Mouse (Mus musculus) midbrain, embryonic 12.5 days (tissue): ENCODE results near the gene Olfr60. TPM values are rescaled to one million over a fixed set of nuclear protein-coding genes. Genes with fewer than 3 reads are reported as not detected.

Experiments
- ATAC-seq: fragments of 200-750 bp; cut with Nextera tagmentation; 2 replicates; pipeline ENCODE4 v1.8.0; 2017; ENCODE audit warnings: low read depth, moderate TSS enrichment, moderate library complexity; ENCODE audit not compliant: low FRiP score
- H3K27ac ChIP-seq: fragments of 300-500 bp; sonication (generic); replicated peaks from 2 replicates; pipeline ENCODE4 v1.5.1; 2016; ENCODE audit warnings: mild to moderate bottlenecking
- H3K27me3 ChIP-seq: fragments of 300-500 bp; sonication (generic); 2 replicates; pipeline ENCODE4 v1.6.1; 2016; ENCODE audit warnings: mild to moderate bottlenecking
- H3K36me3 ChIP-seq: fragments of 300-500 bp; sonication (generic); 2 replicates; pipeline ENCODE4 v1.6.1; 2016
- H3K4me1 ChIP-seq: fragments of 300-500 bp; sonication (generic); 2 replicates; pipeline ENCODE4 v1.6.1; 2016
- H3K4me2 ChIP-seq: fragments of 300-500 bp; sonication (generic); replicated peaks from 2 replicates; pipeline ENCODE4 v1.6.1; 2016; ENCODE audit warnings: mild to moderate bottlenecking, moderate library complexity
- H3K4me3 ChIP-seq: fragments of 300-500 bp; sonication (generic); 2 replicates; pipeline ENCODE4 v1.5.1; 2016; ENCODE audit warnings: mild to moderate bottlenecking
- H3K9ac ChIP-seq: fragments of 300-500 bp; sonication (generic); replicated peaks from 2 replicates; pipeline ENCODE4 v1.6.1; 2016; ENCODE audit warnings: mild to moderate bottlenecking, moderate library complexity
- H3K9me3 ChIP-seq: fragments of 300-500 bp; sonication (generic); 2 replicates; pipeline ENCODE4 v1.6.1; 2016; ENCODE audit warnings: mild to moderate bottlenecking
- WGBS: fragments of 180-500 bp; shearing (Covaris S2); methylation state at CpG from one replicate; pipeline ENCODE4 v1.1.7; 2016; 5-methylcytosine and 5-hydroxymethylcytosine counted together
- polyA plus RNA-seq: library from polyadenylated mRNA; unstranded; fragments of >200 nt; fragmentation: Nextera tagmentation; extraction: Ambion mirVana; gene quantifications from 2 replicates; pipeline ENCODE4 v1.2.1, GENCODE M21; 2016

Gene Olfr60
- polyA plus RNA-seq, result not detected in 2 replicates

GRCm38 (mm10) chr7:140361571-140361970 is at the start of gene Olfr60:
Olfr60 (minus strand) TSS chr7:140361671.
- Histone ChIP-seq H3K4me2 (no peak within 1 kb of the TSS), H3K4me1 (no peaks in the 10 kb centered on the region), H3K4me3 (no peak within 1 kb of the TSS), H3K9ac (no peak within 1 kb of the TSS), H3K36me3 (no peaks in the 10 kb centered on the region), H3K27me3 (no peaks in the 10 kb centered on the region), H3K27ac (no peak within 1 kb of the TSS), H3K9me3 (0 out of 2 replicates have a peak, but pooled peaks cover 4% of the 10 kb centered on the region)
- ATAC-seq, result no peak
- 70% methylated on average over 3 of the region's 3 CpGs for WGBS

- Histone ChIP-seq H3K9me3 (peaks cover 2% of the 10 kb centered on the region; the same call in 1 of the 2 replicates), H3K4me2 (no peak within 1 kb of the TSS), H3K4me1 (no peaks in the 10 kb centered on the region), H3K9ac (no peak within 1 kb of the TSS), H3K27ac (no peak within 1 kb of the TSS), H3K4me3 (no peak within 1 kb of the TSS), H3K27me3 (no peaks in the 10 kb centered on the region), H3K36me3 (no peaks in the 10 kb centered on the region)
- WGBS, result 93% methylated on average over 1 of the region's 1 CpGs
- ATAC-seq, result no peak
Measured at GRCm38 (mm10) chr7:140402818-140403217, 41.3 kb upstream of the Olfr60 start, which contains the start of gene Olfr531. Olfr531 (minus strand) TSS chr7:140402918.

DNA sequence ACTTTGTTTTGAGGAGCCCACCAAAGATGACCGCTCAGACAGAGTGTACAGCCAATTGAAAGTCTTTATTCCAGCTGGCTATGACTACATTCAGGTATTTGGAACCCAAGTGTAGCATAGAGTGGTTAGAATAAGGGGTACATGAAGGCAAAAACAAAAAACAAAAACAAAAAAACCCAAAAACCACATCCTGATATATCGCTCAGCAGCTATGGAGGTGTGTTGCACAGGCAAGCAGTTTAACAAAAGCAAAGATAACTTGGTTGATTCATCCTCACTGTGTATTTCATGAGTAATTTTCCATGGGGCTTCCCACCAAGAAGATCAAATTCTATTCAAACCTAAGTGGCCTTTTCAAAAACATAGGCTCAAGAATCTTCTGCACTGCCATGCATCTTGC is 15.4 kb upstream of the Olfr60 start:
- Histone ChIP-seq H3K4me1 (no peaks in the 10 kb centered on the region), H3K27ac (no peak overlapping the region), H3K36me3 (no peaks in the 10 kb centered on the region), H3K9ac (no peak overlapping the region), H3K9me3 (no peaks in the 10 kb centered on the region), H3K4me3 (no peak overlapping the region), H3K4me2 (no peak overlapping the region), H3K27me3 (no peaks in the 10 kb centered on the region)
- 92% methylated on average over 2 of the region's 2 CpGs for WGBS
- no peak for ATAC-seq

GRCm38 (mm10) chr7:140376231-140376630 is 14.8 kb upstream of the Olfr60 start, which contains the start of gene Olfr530:
Olfr530 (minus strand) TSS chr7:140376331.
- 62% methylated on average over 1 of the region's 1 CpGs for WGBS
- Histone ChIP-seq H3K36me3 (no peaks in the 10 kb centered on the region), H3K4me2 (no peak within 1 kb of the TSS), H3K4me3 (no peak within 1 kb of the TSS), H3K27me3 (no peaks in the 10 kb centered on the region), H3K9ac (no peak within 1 kb of the TSS), H3K4me1 (no peaks in the 10 kb centered on the region), H3K9me3 (no peaks in the 10 kb centered on the region), H3K27ac (no peak within 1 kb of the TSS)
- no peak for ATAC-seq

DNA sequence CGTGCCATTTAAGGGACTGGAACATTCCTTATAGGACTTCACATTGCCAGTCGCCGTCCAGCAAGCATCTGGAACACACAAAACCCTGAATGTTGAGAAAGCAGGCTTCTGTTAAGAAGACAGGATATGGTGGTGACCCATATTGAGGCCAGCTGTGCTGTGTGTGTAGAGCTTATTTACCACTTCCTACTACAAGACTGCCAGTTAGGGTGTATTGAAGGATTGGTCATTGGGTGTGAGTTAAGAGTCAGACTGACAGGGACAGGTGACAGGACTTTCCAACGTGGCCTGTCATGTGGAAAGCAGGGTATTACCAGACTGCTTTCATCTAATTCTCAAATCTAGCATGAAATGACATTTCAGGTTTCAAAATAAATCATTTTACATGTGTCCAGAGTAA is 12.8 kb upstream of the Olfr60 start:
- Histone ChIP-seq H3K4me3 (no peak overlapping the region), H3K4me1 (no peaks in the 10 kb centered on the region), H3K27me3 (no peaks in the 10 kb centered on the region), H3K36me3 (no peaks in the 10 kb centered on the region), H3K4me2 (no peak overlapping the region), H3K9ac (no peak overlapping the region), H3K9me3 (no peaks in the 10 kb centered on the region), H3K27ac (no peak overlapping the region)
- 75% methylated on average over 4 of the region's 4 CpGs for WGBS
- no peak for ATAC-seq

- Histone ChIP-seq H3K27me3 (no peaks in the 10 kb centered on the region), H3K27ac (no peak within 1 kb of the TSS), H3K9me3 (no peaks in the 10 kb centered on the region), H3K36me3 (no peaks in the 10 kb centered on the region), H3K9ac (no peak within 1 kb of the TSS), H3K4me3 (no peak within 1 kb of the TSS), H3K4me2 (no peak within 1 kb of the TSS), H3K4me1 (no peaks in the 10 kb centered on the region)
- ATAC-seq, result no peak
- WGBS, result 82% methylated on average over 2 of the region's 2 CpGs
Measured at GRCm38 (mm10) chr7:140333717-140334116, 27.8 kb downstream of the Olfr60 start, which contains the start of gene Olfr527. Olfr527 (plus strand) TSS chr7:140334017.

DNA sequence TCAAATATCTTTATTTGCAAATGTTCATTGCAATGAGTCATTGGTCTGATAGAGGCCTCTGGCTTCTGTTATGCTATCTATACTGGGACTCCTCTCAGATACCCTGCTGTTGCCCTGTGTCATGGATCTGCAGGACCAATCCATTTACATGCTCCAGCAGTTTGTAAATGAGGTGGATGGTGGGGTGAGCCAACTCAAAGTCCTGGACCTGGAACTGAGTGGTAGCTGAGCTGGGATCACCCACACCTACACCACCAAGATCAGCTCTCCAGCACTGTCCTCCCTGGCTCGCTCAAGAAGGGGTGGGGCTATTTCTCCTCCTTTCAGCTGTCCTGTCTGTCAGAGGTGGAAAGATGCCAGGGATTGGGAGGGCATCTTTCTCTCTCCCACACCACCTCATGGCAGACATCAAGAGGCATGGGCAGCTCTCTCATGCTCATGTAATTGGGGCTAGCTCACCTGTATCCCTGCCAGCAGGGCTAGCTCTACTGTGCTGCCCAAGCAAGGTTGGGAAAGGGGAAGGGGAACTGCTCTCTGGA is 31.6 kb downstream of the Olfr60 start:
- no peak for ATAC-seq

DNA sequence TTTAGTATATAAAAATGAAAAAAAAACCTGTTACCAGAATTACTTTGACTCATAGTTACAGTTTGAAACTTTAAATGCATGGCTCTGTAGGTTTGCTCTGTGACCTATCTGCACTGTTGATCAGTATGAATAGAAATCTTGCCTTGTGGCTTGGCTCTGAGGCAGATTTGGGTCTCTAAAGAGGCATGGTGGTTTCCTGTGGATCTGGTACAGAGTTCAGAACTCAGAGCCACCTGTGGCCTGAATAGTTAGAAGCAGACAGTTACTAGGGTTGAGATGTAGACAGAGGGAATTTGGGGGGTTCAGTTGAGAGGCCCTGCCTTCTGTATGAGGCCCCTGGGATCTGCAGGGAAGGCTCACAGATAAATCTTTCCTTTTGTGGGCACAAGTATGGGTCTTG is 40.3 kb downstream of the Olfr60 start:
- no peak overlapping the region for H3K9ac ChIP-seq
- H3K27me3 ChIP-seq, result no peaks in the 10 kb centered on the region
- no peaks in the 10 kb centered on the region for H3K36me3 ChIP-seq
- no peak overlapping the region for H3K27ac ChIP-seq
- H3K4me3 ChIP-seq, result no peak overlapping the region
- no peak overlapping the region for H3K4me2 ChIP-seq
- H3K9me3 ChIP-seq, result no peaks in the 10 kb centered on the region
- H3K4me1 ChIP-seq, result no peaks in the 10 kb centered on the region
- no peak for ATAC-seq

More for the DNA sequence above, 31.6 kb downstream of the Olfr60 start:
- Histone ChIP-seq H3K4me3 (no peak overlapping the region), H3K4me1 (no peaks in the 10 kb centered on the region), H3K4me2 (no peak overlapping the region), H3K9me3 (no peaks in the 10 kb centered on the region), H3K9ac (no peak overlapping the region), H3K36me3 (no peaks in the 10 kb centered on the region), H3K27me3 (no peaks in the 10 kb centered on the region), H3K27ac (no peak overlapping the region)
- 47% methylated on average over 1 of the region's 1 CpGs for WGBS

- H3K9me3 ChIP-seq, result no peaks in the 10 kb centered on the region
- no peaks in the 10 kb centered on the region for H3K27me3 ChIP-seq
- no peak within 1 kb of the TSS for H3K4me3 ChIP-seq
- H3K27ac ChIP-seq, result no peak within 1 kb of the TSS
- H3K9ac ChIP-seq, result no peak within 1 kb of the TSS
- no peak within 1 kb of the TSS for H3K4me2 ChIP-seq
- WGBS, result 48% methylated on average over 1 of the region's 1 CpGs
- ATAC-seq, result no peak
- no peaks in the 10 kb centered on the region for H3K4me1 ChIP-seq
- no peaks in the 10 kb centered on the region for H3K36me3 ChIP-seq
Measured at GRCm38 (mm10) chr7:140320558-140320957, 40.9 kb downstream of the Olfr60 start, which contains the start of gene Olfr525. Olfr525 (plus strand) TSS chr7:140320858.

DNA sequence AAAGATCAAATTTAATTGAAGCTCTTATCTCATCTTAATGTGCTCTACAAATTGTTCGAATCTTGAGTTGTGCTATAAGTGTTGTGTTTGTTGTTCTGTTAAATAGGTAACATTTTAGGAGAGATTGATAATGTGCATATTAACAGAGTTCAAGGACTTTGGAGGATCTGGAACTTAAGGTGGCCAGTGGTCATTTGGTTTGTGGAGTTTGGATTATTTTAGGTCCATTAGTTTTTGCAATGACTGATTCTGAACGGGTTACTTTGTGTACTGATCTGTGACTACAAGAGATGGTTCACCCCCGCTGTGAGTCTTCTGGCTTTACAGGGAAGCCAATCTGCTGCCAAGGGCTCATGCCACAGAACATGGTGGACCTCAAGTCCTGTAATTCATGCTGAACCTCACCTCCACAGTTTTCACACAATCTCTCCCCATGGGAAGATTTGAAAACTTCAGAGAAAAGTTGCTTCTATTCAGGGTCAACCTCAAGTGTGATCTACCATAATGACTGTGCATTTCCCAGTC is 41.5 kb downstream of the Olfr60 start:
- WGBS, result 88% methylated on average over 3 of the region's 3 CpGs
- no peak overlapping the region for H3K9ac ChIP-seq
- no peaks in the 10 kb centered on the region for H3K36me3 ChIP-seq
- no peak for ATAC-seq
- H3K27me3 ChIP-seq, result no peaks in the 10 kb centered on the region
- H3K27ac ChIP-seq, result no peak overlapping the region
- no peaks in the 10 kb centered on the region for H3K4me1 ChIP-seq
- no peaks in the 10 kb centered on the region for H3K9me3 ChIP-seq
- H3K4me2 ChIP-seq, result no peak overlapping the region
- no peak overlapping the region for H3K4me3 ChIP-seq

GRCm38 (mm10) chr7:140299416-140299815 is 62.1 kb downstream of the Olfr60 start:
- no peak for ATAC-seq
- H3K27me3 ChIP-seq, result no peaks in the 10 kb centered on the region
- no peak overlapping the region for H3K4me3 ChIP-seq
- WGBS, result 88% methylated on average over 3 of the region's 3 CpGs
- no peaks in the 10 kb centered on the region for H3K36me3 ChIP-seq
- H3K4me2 ChIP-seq, result no peak overlapping the region
- no peak overlapping the region for H3K27ac ChIP-seq
- no peak overlapping the region for H3K9ac ChIP-seq
- no peaks in the 10 kb centered on the region for H3K4me1 ChIP-seq
- no peaks in the 10 kb centered on the region for H3K9me3 ChIP-seq

DNA sequence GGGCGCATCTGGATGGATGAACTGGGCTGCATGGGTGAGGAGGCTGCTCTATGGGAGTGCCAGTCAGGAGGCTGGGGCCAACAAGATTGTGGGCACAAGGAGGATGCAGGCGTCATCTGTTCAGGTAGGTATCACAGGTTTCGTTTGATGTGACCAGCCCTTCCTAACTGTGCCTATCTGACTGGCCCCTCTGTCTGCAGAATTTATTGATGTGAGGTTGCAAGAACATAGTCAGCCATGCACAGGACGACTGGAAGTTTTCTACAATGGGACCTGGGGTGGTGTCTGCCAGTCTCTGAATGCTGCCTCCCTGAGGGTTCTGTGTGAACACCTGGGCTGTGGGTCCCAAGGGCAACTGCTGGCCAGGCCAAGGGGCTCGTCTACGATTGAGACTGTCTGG is 64.6 kb downstream of the Olfr60 start:
- H3K9ac ChIP-seq, result no peak overlapping the region
- no peaks in the 10 kb centered on the region for H3K4me1 ChIP-seq
- 78% methylated on average over 6 of the region's 6 CpGs for WGBS
- H3K4me2 ChIP-seq, result no peak overlapping the region
- H3K27ac ChIP-seq, result no peak overlapping the region
- no peak for ATAC-seq
- no peak overlapping the region for H3K4me3 ChIP-seq
- no peaks in the 10 kb centered on the region for H3K27me3 ChIP-seq
- H3K36me3 ChIP-seq, result no peaks in the 10 kb centered on the region
- H3K9me3 ChIP-seq, result no peaks in the 10 kb centered on the region

- ATAC-seq, result no peak
- no peak overlapping the region for H3K4me3 ChIP-seq
- no peak overlapping the region for H3K27ac ChIP-seq
- WGBS, result 88% methylated on average over 9 of the region's 9 CpGs
- no peaks in the 10 kb centered on the region for H3K27me3 ChIP-seq
- H3K9me3 ChIP-seq, result no peaks in the 10 kb centered on the region
- no peak overlapping the region for H3K9ac ChIP-seq
- no peaks in the 10 kb centered on the region for H3K4me1 ChIP-seq
- no peaks in the 10 kb centered on the region for H3K36me3 ChIP-seq
- H3K4me2 ChIP-seq, result no peak overlapping the region
Measured at GRCm38 (mm10) chr7:140295746-140296145, 65.7 kb downstream of the Olfr60 start.
